Mouse (Mus musculus): Measurements from ENCODE around the gene Vezt. TPM values are rescaled to one million over a fixed set of nuclear protein-coding genes. Genes with fewer than 3 reads are reported as not detected.

The Vezt gene
- total RNA-seq, 2 experiments from 2014 or later = 21.5 to 22.1 TPM

DNA sequence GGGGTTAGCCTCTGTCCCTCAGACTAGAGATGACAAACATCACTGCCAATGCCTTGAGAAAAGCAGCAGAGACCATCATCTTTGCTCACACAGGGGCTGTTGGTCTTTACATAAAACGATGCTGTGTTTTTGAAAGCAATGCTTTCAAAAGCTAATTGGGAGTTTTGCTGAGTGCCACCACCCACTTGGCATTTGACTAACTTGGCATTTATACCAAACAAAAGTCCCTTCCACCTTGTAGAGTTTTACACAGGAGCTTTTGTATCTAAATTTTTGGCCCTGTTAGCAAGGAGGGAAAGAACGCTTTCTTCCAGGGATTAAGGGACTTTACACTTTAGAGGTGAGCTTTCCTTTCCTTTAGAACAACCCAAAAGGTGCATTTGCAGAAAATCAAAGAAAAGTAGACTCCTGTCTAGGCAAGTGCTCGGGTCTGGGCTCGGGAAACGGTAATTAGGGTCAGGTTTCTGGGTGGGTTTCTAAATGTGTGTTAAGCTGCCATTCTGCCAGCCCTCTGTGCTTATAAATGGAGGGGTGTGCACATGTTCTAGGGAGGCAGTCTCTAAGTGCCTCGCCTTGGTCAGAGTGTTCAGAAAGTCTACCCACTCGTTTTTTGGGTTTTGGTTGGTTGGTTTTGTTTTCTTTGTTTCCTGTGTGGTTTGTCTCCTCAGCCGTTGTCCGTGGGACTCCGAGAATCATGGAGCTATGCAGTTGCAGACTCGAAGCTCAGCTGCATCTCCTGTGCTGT lies 119.9 kb downstream of the Vezt start:
- DNase-seq (ENCODE audit: low spot score in 2 of 2) = no peak

DNA sequence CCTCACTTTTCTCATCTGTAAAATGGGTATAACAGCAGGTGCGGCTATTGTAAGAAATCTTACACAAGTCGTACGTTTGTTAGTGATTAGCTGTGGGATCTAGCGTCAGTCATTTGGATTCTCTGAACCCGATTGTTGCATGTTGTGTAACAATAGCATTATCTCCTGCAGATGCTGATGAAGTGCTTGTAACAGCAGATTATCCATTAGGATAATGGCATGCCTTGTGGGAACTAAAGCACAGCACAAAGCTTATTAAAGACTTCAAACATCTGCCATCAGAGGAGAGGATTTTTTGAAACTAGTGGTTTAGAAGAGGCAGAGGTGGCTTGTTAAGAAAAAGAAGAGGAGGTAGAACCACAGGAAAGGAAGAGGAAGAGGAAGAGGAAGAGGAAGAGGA lies 122.1 kb downstream of the Vezt start:
- no peak for DNase-seq (ENCODE audit: low spot score in 2 of 2)

DNA sequence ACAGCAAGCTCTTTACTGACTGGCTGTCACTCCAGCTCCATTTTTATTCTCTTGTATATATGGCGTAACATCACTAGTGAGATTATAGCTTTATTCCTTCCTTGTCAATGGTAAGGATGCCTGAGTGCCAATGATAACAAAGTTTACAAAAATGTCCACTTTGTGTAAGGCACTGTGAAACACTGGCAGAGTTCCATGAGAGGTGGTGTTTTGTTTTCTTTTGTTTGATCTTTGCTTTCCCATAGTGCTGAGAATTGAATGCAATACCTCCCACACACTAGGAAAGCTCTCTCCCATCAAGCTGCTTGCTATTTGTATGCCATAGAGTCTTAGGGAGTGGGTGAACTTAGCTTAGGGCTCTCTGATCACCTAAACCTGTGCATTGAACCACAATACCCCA lies 122.7 kb downstream of the Vezt start:
- DNase-seq (ENCODE audit: low spot score in 2 of 2) = no peak

DNA sequence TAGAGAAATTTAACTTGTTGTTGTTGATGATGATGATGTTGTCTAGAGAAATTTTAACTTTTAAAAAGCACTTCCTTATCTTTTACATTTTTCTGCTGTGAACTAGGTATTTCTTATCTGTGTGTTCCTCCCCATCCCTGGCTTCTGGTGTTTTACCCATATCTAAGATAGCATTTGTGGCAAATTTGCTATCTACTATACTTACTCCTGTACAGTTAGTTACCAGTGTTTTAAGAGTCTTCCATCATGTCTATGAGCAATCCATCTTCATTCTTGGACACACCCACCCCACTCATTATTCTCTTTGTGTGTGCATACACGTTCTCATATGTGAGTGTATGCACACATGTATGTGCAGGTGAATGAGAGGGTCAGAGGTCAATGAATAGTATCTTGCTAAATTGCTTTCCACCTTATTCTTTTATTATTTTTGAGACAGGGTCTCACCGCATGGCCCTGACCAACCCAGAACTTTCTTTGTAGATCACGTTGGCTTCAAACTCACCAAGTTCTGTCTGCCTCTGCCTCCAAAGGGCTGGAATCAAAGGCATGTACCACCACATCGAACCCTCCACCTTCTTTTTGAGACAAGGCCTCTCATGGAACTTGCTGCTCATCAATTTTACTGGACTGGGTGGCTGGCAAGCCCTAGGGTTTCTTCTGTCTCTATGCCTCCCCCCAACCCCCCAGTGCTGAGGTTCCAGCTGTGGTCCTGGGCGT lies 123.3 kb downstream of the Vezt start:
- DNase-seq (ENCODE audit: low spot score in 2 of 2) = no peak

DNA sequence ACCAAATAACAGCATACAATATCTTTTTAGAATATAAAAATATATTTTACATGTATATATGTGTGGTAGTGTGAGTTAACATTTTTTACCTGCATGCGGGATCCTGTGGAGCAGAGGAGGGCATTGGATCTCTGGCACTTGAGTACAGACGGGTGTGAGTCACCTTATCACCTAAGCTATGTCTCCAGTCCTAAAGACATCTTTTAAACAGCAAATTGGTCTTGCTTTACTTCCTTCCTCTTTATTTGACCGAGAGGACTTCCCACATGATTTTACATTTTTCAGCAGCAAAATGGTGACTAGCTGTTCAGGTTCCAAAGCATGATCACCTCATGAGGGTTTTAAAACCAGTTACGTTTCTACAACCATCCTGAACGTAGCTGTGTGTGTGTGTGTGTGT lies 124.3 kb downstream of the Vezt start:
- no peak for DNase-seq (ENCODE audit: low spot score in 2 of 2)

DNA sequence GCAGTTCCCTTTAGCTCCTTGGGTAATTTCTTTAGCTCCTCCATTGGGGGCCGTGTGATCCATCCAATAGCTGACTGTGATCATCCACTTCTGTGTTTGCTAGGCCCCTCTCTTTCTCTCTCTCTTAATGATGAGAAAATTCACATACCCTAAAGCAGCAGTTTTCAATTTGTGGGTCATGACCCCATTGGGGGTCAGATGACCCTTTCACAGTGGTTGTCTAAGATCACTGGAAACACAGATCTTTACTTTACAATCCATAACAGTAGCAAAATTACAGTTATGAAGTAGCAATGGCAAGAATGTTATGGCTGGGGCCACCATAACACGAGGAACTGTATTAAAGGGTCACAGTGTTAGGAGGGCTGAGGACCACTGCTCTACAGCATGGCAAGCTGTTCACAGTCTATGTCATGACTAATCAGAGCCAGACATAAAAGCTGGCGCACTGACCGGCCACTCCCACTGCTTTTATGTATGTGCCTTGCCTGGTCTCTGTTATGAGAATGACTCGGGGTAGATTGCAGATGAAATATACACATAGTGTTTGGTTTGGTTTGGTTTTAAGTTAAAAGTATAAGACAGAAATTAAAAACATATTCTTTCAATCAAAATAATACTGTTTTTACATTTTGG lies 125.7 kb downstream of the Vezt start:
- DNase-seq (ENCODE audit: low spot score in 2 of 2) = no peak

DNA sequence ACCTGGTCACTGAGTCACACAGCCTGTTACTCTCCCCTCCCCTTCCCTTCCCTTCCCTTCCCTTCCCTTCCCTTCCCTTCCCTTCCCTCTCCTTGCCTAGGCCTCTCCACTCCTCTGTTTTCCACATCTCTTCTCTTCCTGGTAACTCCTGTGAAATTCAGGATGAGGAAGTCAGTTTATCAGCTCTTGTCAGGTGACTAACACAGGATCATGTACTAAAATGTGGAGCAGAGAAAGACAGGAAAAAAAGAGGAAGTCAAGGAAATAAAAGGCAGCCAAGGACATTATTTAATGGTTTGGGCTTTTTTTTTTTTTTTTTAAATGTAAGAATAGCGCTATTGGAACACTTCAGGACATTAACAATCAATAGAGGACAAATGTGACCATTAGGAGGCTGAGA lies 126.6 kb downstream of the Vezt start:
- no peak for DNase-seq (ENCODE audit: low spot score in 2 of 2)

DNA sequence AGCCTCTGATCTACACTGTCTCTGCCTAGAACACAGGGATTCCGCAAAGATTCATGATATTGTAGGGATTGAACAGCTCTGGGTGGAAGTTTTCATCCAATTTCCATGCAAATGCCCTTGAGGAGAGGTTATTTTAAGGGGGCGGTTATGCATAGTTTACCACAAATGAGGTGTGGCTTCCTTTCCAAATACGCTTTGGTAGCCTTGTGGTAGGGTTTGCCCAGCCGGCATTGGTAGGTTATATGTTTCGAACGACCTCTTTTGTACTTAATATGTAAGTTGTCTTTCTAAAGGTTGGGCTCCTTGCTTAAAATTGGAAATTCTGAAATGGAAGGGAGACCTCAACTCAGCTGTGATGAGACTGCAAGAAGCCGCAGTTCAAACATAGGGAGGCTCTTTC lies 127.1 kb downstream of the Vezt start:
- DNase-seq (ENCODE audit: low spot score in 2 of 2) = no peak

DNA sequence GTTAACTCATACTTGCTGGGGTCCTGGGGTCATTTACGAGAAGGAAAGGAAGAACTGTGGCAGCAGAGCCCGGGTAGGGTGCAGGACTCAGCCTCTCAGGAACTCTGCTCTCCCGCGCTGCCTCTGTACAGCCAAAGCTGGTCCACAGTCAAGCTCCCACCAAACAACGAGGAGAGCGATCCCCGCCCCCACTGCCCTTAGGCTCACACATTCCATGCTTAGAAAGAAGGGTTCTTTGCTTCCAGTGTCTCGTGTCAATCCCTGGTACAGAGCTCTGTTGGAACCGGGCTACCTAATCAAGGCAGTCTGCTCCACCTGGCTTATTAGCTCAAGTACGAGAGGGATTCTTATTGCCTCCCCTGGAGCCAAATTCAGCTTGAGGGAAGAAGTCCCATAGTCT lies 128.2 kb downstream of the Vezt start:
- no peak for DNase-seq (ENCODE audit: low spot score in 2 of 2)

DNA sequence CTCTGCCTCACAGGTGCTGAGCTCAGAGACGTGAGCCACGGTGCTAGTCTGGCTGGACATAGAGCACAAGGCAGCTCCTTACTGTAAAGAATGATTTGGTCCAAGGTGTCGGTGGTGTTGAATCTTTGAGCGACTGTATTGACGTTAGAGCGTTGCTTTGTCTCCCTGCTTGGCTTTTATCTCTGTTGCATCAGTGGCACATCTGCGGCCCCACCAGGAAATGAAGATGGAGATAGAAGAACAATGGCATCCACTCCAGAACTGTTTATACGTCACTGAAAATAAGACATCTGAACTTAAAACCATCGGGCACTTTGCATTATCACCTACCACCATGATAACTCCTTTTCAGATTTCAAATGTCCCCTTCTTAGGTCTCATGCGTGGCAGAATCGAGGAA lies 135.7 kb downstream of the Vezt start:
- DNase-seq (ENCODE audit: low spot score in 2 of 2) = no peak

DNA sequence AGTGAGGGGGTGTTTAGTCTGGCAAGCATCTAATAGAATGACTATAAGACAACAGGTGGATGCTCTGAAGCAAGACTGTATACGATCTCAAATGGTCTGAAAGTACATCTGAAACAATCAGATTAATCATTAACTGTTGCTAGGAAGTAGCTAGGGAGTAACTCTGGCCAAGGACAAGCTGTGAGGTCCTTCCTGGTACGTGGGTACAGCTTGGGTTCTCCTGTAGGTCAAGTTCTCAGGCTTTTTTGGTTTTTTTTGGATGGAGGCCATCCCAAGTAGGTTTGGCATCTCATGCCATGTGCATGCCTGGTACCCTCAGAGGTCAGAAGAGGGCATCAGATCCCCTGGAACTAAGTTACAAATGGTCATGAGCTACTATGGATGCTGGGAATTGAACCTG lies 136.3 kb downstream of the Vezt start:
- no peak for DNase-seq (ENCODE audit: low spot score in 2 of 2)

DNA sequence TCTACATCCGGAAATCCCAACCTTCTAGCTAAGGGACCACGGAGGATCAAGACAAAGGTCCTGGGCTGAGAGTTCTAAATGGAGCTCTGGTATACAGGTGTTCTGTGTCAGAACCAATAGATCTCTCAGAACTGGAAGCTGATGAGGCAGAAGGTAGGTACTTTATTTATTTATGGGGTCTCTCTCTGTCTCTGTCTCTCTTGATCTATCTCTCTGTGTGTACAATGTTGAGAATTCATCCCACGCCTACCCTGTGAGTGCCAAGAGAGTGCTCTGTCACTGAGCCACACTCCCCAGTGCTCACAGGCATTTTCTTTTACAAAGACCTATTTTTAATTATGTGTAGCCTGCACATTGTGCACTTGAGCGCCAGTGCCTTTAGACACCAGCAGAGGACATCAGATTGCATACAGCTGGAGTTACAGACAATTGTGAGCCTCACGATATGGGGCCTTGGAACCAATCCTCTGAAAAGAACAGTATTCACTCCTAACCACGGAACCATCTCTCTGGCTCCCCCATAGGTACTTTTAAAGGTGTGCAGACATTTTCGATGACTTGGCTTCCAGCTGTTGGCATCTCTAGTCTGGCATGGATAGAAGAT lies 138.5 kb downstream of the Vezt start, which contains the start of gene Metap2:
TSS of gene Metap2 (minus strand) at position 51 of the 604 bp plus-strand sequence.
- DNase-seq (ENCODE audit: low spot score in 2 of 2) = no peak

DNA sequence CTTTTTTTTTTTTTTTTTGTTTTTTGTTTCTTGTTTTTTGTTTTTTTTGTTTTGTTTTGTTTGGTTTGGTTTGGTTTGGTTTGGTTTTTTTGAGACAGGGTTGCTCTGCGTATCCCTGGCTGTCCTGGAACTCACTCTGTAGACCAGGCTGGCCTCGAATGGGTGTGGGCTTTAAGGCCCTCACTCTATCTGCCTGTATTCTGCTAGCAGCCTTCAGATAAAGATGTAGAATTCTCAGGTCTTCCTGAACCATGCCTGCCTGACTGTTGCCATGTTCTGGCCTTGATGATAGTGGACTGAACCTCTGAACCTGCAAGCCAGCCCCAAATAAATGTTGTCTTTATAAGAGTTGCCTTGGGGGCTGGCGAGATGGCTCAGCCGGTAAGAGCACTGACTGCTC lies 143.1 kb downstream of the Vezt start:
- DNase-seq (ENCODE audit: low spot score in 2 of 2) = no peak

DNA sequence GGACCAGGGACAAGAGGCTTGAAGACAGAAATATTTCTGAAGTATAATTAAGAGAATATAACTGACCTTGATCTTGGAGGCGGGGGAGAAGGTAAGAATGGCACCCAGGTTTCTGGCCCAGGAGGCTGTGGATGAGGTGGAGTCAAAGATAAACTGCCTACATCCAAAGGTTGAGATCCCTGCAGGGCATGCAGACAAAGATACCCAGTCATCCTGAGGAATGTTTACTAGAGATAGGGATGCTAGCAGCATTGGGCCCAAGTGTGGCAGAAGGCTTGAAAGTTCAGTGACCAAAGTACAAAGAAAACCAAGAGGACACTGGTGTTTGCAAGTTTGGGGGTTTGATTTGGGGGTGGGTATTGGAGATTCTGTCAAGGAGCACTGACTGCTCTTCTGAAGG lies 144.6 kb downstream of the Vezt start:
- no peak for DNase-seq (ENCODE audit: low spot score in 2 of 2)

DNA sequence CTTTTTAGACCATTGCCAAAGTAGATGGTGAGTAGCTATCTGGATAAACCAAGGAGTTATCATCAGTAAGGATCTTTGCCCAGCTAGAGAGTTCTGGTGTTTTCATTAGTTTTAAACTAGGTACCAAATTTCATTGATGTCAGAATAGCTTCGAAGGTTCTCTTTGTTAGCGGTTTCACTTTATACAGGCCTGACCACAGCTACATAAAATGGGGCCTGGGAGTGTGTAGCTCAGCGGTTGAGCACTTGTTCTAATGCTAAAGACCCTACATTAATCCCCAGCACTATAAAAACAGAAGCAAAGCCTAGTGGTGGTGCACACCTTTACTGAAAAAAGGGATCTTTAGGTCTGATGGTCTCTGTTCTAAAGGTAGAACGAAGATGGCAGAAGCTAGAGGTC lies 145.1 kb downstream of the Vezt start:
- no peak for DNase-seq (ENCODE audit: low spot score in 2 of 2)

DNA sequence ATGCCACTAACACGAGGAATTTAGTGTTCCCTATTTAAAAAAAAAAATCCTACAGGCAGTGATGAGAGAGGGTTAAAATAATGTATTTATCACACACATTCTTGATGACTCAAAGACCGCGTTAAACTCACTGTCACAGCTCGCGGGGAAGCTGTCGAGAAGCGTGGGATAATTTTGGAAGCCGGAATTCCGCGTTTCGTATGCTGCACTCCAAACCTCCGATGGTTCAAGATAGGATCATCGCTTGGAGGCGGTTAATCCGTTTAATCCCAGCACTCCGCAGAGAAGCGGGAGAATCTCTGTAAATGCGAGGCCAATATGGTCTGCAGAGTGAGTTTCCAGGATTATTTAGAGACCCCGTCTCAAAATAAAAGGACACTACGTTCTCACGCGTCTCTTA lies 145.6 kb downstream of the Vezt start:
- DNase-seq (ENCODE audit: low spot score in 2 of 2) = peak in 1 of 2 experiments; percentile 26

DNA sequence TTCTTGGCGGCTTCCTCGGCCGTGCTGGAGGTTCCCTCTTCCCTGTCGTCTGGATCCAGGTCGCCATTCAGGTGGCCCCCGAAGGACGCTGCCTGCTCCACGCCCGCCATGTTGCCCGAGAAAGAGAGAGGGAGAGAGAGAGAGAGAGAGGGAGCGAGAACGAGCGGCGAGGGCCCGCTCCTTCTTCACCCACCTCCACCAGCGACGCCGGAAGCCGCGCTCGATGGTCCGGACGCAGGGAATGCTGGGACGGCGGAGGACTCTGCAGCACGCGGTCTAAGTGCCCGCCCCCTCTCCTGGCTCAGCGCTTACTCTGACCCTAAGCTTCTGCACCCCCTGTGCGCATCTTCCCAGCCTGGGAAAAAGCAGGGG lies 146.1 kb downstream of the Vezt start:
- DNase-seq (ENCODE audit: low spot score in 2 of 2) = peak; percentile 86

Small RNA genes lying within 50 kb of the gene (microRNA-seq; reads per million reads assigned to microRNA genes)
- 36.9 to 57.6 reads per million in 2 experiments for gene Mir331 (ENCODE audit: borderline number of aligned reads in 2 of 2)

Other genes starting within 250 kb of the Vezt start
- gene Usp44, start 204.3 kb downstream of the Vezt start, total RNA-seq (2021) = not detected
- 100 to 1,000 TPM; 145 to 178 TPM for gene Metap2, start 138.7 kb downstream of the Vezt start, total RNA-seq (2021)
- 1 to 10 TPM; 5.1 to 5.2 TPM for gene Fgd6, start 184 bp upstream of the Vezt start, total RNA-seq (2021)
- 10 to 100 TPM; 10.1 to 11.1 TPM for gene Nr2c1, start 112.2 kb upstream of the Vezt start, total RNA-seq (2021)
- gene Ndufa12, start 162.9 kb upstream of the Vezt start, total RNA-seq (2021) = 100 to 1,000 TPM; 359 to 463 TPM